Mouse (Mus musculus): ENCODE measurements around the gene Fcgr4.

DNA sequence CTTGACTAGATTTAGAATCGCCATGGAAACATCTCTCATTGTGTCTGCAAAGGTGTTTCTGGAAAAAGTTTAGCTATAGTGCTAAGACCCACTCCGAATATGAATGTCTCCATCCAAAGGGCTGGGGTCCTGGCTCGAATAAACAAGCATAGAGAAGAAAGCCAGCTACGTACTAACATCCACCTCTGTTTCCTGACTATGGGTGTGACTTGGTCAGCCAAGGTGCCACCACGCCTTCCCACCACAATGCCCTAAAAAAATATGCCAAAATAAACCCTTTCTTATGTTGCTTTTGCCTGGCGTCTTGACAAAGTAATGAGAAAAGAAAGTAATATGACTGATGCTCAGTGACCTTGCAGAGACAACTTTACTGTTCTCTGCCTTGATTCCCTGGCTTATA, 46.2 kb upstream of the Fcgr4 start:
- TF ChIP-seq CTCF (IDR thresholded peaks at IDR 0.05; ENCODE audit: extremely low read depth, insufficient read depth, insufficient read length, insufficient replicate concordance) (no peak), POLR2A (IDR thresholded peaks at IDR 0.05; ENCODE audit: low read depth, low read length) (no peak)

Data from spleen, adult 2 months (tissue).